Mouse (Mus musculus): ENCODE measurements around the gene Cdk4. TPM values are rescaled to one million over a fixed set of nuclear protein-coding genes. Genes with fewer than 3 reads are reported as not detected.
"Not testable (repeated sequence)": the region's sequence is repeated elsewhere in the genome, so short reads cannot be mapped to it uniquely, and the experiment has no call there.

Cdk4 gene
- total RNA-seq, 1 experiment from 2014 or later, result 242 TPM

DNA sequence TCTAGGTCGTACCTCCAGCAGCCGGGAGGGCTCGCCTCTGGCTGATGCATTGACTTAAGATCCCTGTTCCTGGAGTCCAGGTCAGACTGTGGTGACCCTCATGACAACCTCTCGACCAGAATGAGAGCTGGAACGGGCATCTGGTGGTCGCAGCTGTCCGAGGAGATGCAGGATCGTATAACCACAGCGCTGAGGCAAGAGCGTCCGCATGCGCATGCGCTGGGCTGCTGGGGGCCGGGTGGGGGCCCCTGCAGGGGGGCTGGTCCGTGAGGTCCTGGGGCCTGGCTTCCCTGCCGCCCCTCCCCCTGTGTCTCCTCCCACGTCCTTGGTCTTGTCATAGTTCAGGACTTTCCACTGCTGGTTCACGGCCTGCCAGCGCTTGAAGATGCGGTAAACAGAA, 6.8 kb upstream of the Cdk4 start:
- no peak for DNase-seq

GRCm38 (mm10) chr10:127058161-127058560, 5.2 kb upstream of the Cdk4 start:
- peak; percentile 90 for DNase-seq

DNA sequence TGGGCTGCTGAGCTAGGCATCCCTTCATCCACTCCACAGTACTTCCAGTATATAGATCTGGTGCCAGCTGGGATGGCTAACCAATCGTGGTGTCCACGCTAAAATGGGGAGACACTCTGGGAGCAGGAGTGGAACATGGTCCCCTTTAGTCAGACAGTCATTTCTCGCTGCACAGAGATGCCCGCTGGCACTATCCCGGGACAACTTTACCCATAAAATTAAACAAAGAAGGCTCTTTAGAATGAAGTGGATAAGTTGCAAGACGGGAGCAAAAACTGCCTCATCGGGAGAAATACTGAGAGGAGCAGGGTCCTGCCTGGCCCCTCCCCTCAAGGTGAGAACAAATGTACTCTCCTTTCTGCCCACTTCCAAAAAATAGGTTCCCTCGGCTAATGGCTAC, 4.6 kb upstream of the Cdk4 start:
- no peak for DNase-seq

DNA sequence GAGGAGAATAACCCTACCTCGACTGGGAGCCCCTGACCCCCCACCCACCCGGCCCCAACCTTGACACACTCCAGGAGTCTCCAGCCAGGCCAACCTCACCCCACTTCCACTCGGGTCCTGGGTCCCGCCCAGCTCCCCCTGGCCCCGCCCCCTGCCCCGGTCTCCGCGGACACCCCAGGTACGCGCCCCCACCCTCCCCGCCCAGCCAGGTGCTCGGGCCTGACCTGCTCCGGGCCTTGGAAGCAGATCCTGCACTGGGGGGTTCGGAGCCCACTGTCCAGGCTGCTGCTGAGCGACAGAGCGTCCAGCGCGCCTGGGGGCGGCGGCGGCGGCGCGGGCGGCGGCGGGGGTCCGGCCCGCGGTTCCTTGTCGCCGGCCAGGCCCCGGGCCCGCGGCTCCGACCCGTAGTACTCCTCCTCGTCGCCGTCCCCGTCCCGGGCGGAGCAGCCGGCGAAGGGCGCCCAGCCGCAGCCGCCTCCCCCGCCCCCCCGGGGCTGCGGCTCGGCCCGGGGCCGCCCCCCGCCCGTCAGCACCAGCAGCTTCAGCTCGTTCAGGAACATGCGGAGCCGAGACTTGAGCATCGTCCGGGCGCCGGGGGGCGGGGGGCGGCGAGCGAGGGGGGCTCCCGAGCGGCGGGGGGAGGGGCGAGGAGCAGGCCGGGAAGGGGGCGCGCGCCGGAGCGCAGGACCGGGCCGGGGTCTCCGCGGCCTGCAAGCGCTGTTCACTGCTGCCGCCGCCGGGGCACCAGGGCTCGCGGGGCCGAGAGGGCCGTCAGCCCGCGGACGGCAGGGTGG, 4.0 kb upstream of the Cdk4 start:
- DNase-seq, result peak; percentile 45

DNA sequence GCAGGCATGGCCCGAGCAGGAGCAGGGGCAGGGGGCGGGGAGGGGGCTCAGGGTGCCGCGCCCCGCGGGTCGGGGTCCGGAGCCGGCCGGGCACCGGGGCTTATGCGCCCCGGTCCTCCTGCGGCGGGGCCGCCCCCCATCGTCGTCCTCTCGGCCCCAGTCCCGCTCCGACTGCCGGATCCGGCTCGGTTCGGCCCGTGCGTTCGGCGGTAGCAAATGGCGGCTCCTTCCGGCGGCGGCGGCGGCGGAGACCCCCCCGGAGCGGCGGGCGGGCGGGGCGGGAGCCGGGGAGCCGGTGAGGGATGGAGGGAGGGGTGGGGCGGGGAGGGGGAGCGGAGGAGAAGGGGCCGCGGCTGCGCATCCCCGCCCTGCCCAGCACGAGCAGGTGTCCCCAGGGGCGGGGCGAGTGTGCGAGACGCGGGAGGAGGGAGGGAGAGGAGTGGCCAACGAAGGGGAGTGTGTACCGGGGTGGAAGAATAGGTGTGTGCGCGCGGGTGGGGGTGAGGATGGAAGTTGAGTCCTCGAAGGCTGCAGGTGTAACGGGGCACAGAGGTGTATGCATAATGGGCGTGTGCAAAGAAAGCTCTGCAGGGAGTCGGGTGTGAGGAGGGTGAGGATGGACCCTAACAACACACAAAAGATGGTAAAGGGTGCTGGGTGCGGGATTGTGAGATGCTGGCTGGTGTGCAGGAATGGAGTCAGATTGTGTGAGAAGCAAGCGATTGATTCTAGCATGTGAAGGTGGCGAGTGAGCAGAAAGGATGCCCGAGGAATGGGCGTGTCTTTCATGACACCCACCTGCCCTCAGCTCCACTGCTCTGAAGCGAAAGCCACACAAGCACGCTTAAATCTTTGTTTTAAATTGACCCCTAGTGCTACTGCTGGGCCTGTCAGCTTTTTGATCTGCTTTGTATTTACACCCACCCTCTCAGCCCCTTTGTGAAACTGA, 3.1 kb upstream of the Cdk4 start, which contains the start of gene March9:
Gene March9, minus strand, starts transcription at position 217 of the 949 bp plus-strand sequence.
- peak; percentile 83 for DNase-seq

DNA sequence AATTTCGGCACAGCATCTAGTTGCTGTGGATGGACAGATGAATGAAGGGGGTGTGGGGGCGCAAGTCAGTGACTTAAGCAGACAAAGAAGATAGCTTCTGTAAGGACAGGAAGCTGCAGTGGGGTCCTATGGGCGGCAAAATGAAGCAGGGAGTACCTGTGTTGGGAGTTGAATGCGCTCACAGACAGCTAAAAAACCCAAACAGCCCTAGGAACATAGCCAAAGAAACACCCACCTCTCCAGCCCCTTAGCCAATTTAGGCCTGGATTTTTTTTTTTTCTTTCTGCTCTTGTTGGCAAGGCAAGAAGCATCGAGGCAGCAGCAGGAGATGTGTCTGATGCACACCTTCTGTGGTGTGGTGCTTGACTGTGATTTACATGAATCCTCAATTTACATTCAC, 2.2 kb upstream of the Cdk4 start:
- DNase-seq, result no peak

DNA sequence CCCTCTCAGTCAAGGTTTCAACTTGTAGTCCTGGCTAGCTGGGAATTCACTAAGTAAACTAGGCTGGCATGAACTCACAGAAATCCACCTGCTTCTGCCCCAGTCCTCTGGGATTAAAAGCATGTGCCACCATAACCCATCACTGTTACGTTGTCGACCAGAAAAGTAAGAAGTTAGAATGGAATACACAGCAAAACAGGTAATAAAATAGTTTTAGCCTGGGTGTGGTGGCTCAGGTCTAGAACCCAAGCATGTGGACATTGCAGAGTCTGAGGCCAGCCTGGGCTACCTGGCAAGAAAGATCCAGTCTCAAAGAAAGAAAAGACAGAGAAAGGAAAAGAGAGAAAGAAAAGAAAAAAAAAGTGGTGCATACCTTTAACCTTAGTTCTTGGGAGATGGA, 1.8 kb upstream of the Cdk4 start:
- no peak for DNase-seq

DNA sequence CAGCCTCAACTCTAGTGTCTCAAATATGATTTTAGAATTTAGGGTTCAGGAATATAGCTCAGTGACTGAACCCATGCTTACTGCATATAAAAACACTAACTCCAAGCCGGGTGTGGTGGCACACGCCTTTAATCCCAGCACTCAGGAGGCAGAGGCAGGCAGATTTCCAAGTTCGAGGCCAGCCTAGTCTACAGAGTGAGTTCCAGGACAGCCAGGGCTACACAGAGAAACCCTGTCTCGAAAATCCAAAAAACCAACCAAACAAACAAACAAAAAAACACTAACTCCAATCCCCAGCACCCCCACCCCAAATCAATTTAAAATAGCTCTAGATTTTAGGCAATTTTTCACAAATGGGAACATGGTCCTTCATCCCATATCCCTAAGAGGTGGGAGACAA, 1.2 kb upstream of the Cdk4 start:
- not testable (repeated sequence) for DNase-seq

GRCm38 (mm10) chr10:127062503-127062902, 831 bp upstream of the Cdk4 start:
- DNase-seq, result no peak

GRCm38 (mm10) chr10:127063913-127064870, 858 bp downstream of the Cdk4 start:
- DNase-seq, result peak; percentile 47

DNA sequence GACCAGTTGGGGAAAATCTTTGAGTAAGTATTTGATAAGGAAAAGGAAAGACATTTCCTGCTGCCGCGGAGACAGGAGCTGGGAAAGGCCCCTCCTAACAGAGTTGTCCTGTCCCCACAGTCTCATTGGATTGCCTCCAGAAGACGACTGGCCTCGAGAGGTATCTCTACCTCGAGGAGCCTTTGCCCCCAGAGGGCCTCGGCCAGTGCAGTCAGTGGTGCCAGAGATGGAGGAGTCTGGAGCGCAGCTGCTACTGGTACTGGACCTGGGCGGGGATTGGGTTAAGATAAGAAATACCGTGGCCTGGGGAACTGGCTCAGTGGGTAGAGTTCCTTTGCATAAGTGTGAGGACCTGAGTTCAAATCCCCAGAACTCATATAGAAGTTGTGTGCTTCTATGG, 2.6 kb downstream of the Cdk4 start:
- DNase-seq, result no peak

- DNase-seq, result no peak
Observed at GRCm38 (mm10) chr10:127066519-127067018, 3.2 kb downstream of the Cdk4 start.

DNA sequence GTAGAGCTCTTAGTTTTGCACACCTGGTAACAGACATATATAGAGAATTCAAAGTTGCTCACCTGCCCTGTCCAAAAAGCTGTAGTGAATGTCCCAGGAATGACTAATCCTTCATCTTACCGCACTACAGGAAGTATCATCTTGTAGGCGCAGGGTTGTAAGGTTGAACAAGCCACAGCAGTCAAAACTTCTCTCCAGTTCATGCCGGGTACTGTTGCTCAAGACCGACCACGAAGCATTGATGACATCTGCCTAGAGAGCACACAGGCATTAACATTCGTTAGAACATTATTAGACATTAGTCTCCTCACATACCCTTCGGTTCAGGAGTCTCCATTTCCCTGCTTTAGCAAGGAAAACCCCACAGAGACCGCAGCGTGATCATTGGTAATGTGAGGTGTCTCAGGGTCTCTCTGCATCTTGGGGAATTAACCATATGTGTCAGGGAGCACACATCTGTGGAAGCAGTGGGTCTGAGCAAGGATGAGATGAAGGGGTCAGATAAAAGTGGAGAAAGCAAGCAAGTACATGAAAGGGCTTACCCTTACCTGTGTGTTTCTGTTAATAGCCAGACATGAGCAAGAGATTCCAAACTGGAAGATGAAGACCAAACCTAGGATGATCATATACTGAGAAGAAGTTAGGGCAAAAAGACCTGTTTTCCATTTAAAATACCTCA, 5.2 kb downstream of the Cdk4 start:
- DNase-seq, result no peak

DNA sequence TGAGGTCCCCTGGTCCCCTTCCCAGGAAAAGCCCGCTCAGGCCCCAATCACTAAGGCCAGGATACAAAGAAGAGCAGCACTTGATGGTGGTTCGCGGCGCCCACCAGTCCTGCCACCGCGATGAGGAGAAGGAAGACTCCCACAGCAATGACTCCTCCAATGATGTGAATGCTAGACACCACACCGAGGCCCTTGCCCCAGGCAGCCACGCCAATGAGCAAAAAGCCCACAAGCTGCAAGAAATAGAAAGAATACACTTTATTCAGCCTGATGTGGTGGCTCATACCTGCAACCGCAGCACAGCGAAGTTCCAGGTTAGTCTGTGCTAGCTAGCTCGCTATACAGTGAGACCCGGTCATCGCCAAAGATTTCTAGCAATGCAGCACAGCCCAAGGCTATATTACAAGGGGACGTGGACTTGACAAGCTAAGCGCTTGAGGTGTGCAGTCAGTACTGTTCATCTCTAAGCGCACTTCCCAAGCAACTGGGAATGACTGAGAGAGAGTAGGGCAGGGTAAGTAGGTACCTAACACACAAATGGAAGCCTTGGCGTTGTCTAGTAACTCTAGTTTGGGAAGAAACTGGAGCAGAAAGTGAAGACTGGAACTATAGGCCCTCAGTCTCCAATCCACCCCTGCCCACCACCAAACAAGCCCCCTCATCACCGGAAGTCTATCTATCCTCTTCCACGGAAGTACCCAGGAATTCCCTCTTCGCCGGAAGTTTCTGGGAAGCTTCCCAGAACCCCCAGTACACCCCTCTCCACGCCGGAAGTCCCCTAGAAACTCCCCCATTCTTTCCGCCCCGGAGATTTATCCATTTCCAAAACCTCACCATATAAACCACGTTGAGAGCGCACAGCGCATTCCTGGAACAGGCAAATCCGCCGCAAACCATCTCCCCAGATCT, 6.2 kb downstream of the Cdk4 start:
- no peak for DNase-seq

GRCm38 (mm10) chr10:127070190-127071121, 7.1 kb downstream of the Cdk4 start, which contains the start of gene Tspan31:
Tspan31 (minus strand) TSS chr10:127070264.
- peak; percentile 94 for DNase-seq

DNA sequence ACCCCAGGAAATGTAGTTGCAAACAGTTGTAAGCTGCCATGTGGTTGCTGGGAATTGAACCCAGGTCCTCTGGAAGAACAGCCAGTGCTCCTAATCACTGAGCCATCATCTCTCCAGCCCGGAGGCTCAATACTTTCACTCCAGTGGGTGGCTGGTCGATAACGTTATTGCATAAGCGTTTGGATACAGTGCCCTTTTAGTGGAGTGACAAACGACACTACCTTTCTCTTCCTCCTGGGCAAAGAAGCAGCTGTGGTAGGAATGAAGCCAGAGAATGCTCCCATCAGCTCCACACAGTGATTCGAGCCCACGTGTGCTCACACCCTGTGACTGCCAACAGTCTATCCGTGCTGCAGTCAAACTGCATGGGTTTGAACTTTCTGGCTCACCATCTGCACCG, 7.9 kb downstream of the Cdk4 start:
- no peak for DNase-seq

GRCm38 (mm10) chr10:127072270-127072669, 8.9 kb downstream of the Cdk4 start:
- DNase-seq, result not testable (repeated sequence)

GRCm38 (mm10) chr10:127072969-127073368, 9.6 kb downstream of the Cdk4 start:
- not testable (repeated sequence) for DNase-seq

- DNase-seq, result no peak
Observed at GRCm38 (mm10) chr10:127073981-127074380, 10.6 kb downstream of the Cdk4 start.
